Mouse (Mus musculus): Measurements from ENCODE around the gene Fam98a. TPM values are rescaled to one million over a fixed set of nuclear protein-coding genes. Genes with fewer than 3 reads are reported as not detected.

Gene Fam98a
- 10 to 100 TPM; 44.9 to 50.2 (median 47.8) TPM for total RNA-seq (2022)

- DNase-seq (ENCODE audit: low spot score in 2 of 2): peak; percentile 97 to 98
These were observed at the start of gene Fam98a for GRCm38 (mm10) chr17:75551512-75552400. Gene Fam98a (minus strand): TSS chr17:75551946.

GRCm38 (mm10) chr17:75598652-75599051 lies 46.9 kb upstream of the Fam98a start:
- DNase-seq (ENCODE audit: low spot score in 2 of 2): no peak

- no peak for DNase-seq (ENCODE audit: low spot score in 2 of 2)
These were observed 31.0 kb upstream of the Fam98a start for GRCm38 (mm10) chr17:75582738-75583137.

GRCm38 (mm10) chr17:75575608-75576007 lies 23.9 kb upstream of the Fam98a start:
- DNase-seq (ENCODE audit: low spot score in 2 of 2): no peak

GRCm38 (mm10) chr17:75558041-75558440 lies 6.3 kb upstream of the Fam98a start:
- no peak for DNase-seq (ENCODE audit: low spot score in 2 of 2)

GRCm38 (mm10) chr17:75557031-75557430 lies 5.3 kb upstream of the Fam98a start:
- DNase-seq (ENCODE audit: low spot score in 2 of 2): no peak

GRCm38 (mm10) chr17:75550771-75551413 lies 854 bp downstream of the Fam98a start:
- DNase-seq (ENCODE audit: low spot score in 2 of 2): no peak

GRCm38 (mm10) chr17:75544262-75544661 lies 7.5 kb downstream of the Fam98a start:
- no peak for DNase-seq (ENCODE audit: low spot score in 2 of 2)

- no peak for DNase-seq (ENCODE audit: low spot score in 2 of 2)
These were observed 8.3 kb downstream of the Fam98a start for GRCm38 (mm10) chr17:75543434-75543833.

- DNase-seq (ENCODE audit: low spot score in 2 of 2): no peak
These were observed 11.9 kb downstream of the Fam98a start for GRCm38 (mm10) chr17:75539841-75540240.

- DNase-seq (ENCODE audit: low spot score in 2 of 2): no peak
These were observed 12.6 kb downstream of the Fam98a start for GRCm38 (mm10) chr17:75539130-75539529.

GRCm38 (mm10) chr17:75538431-75538830 lies 13.3 kb downstream of the Fam98a start:
- DNase-seq (ENCODE audit: low spot score in 2 of 2): no peak

GRCm38 (mm10) chr17:75537050-75537445 lies 14.7 kb downstream of the Fam98a start:
- DNase-seq (ENCODE audit: low spot score in 2 of 2): no peak

GRCm38 (mm10) chr17:75536396-75537049 lies 15.2 kb downstream of the Fam98a start:
- DNase-seq (ENCODE audit: low spot score in 2 of 2): peak in 1 of 2 experiments; percentile 44

GRCm38 (mm10) chr17:75535612-75536011 lies 16.1 kb downstream of the Fam98a start:
- no peak for DNase-seq (ENCODE audit: low spot score in 2 of 2)

GRCm38 (mm10) chr17:75534314-75535020 lies 17.3 kb downstream of the Fam98a start:
- DNase-seq (ENCODE audit: low spot score in 2 of 2): no peak

GRCm38 (mm10) chr17:75532469-75532986 lies 19.2 kb downstream of the Fam98a start:
- DNase-seq (ENCODE audit: low spot score in 2 of 2): no peak

GRCm38 (mm10) chr17:75529222-75529935 lies 22.4 kb downstream of the Fam98a start:
- no peak for DNase-seq (ENCODE audit: low spot score in 2 of 2)

- DNase-seq (ENCODE audit: low spot score in 2 of 2): no peak
These were observed 25.3 kb downstream of the Fam98a start for GRCm38 (mm10) chr17:75526411-75526810.

GRCm38 (mm10) chr17:75523812-75524211 lies 27.9 kb downstream of the Fam98a start:
- no peak for DNase-seq (ENCODE audit: low spot score in 2 of 2)

All from layer of hippocampus, adult 8-10 months (tissue).